ENCODE assay signal across 8 mouse cellular contexts in genomic region chr11:101552476-101553300, GRCm38 (mm10). TPM values are rescaled to one million over a fixed set of nuclear protein-coding genes. Genes with fewer than 3 reads are reported as not detected.
DNase-seq lines count a peak whose midpoint lies in the region; ATAC-seq lines count a peak whose summit lies in the region.

No protein-coding gene starts in this region.

- H3K36me3 ChIP-seq in hindbrain, embryonic 11.5 days (ENCODE audit: control insufficient read depth, insufficient read depth, low read length) = no peaks in the 10 kb centered on the region

- no peaks in the 10 kb centered on the region for H3K9me3 ChIP-seq in hindbrain, embryonic 11.5 days (ENCODE audit: control insufficient read depth, low read length)

- peak; percentile 96 for ATAC-seq in frontal cortex, adult (ENCODE audit: low TSS enrichment)
- ATAC-seq in hindbrain, embryonic 11.5 days (ENCODE audit: low FRiP score) = peak; percentile 99

- peak overlapping the region; percentile 63 for H3K4me3 ChIP-seq in hindbrain, embryonic 11.5 days (ENCODE audit: low read depth, low read length)

- H3K4me1 ChIP-seq in hindbrain, embryonic 11.5 days (replicated peaks; ENCODE audit: control insufficient read depth, insufficient read depth, low read length) = peaks cover 2% of the 10 kb centered on the region; the same call in 1 of the 2 replicates

- no peaks in the 10 kb centered on the region for H3K27me3 ChIP-seq in hindbrain, embryonic 11.5 days (ENCODE audit: control insufficient read depth, insufficient read depth, low read length)

- WGBS in hindbrain, embryonic 11.5 days = under 1% methylated on average over 37 of the region's 37 CpGs

- peak overlapping the region; percentile 91 for H3K27ac ChIP-seq in hindbrain, embryonic 11.5 days (ENCODE audit: low read depth, low read length)

- peak overlapping the region; percentile 76 for H3K9ac ChIP-seq in hindbrain, embryonic 11.5 days (ENCODE audit: low read depth, low read length)

- peak overlapping the region; percentile 41 for H3K4me2 ChIP-seq in hindbrain, embryonic 11.5 days (replicated peaks; ENCODE audit: low read depth, low read length)

- DNase-seq in Muller cell, postnatal 12 days (ENCODE audit: inconsistent ontology term) = peak; percentile 100
- DNase-seq in cerebellum, adult 9-10 months = peak; percentile 99
- DNase-seq in hindbrain, embryonic 11.5 days (ENCODE audit: low spot score) = peak; percentile 95
- DNase-seq in layer of hippocampus, postnatal 10 days (ENCODE audit: low spot score in 2 of 2) = peak; percentile 93 to 95
- peak; percentile 99 for DNase-seq in lung, postnatal 10 days
- DNase-seq in retina, embryonic 14.5 days (ENCODE audit: low spot score) = peak; percentile 98
- peak; percentile 84 to 98 for DNase-seq in urinary bladder, adult 18-20 months (ENCODE audit: low spot score in 2 of 2)

RNA-seq across cellular contexts. Expression of gene Nbr1, which starts 0.7 kb away (rescaled TPM):
- 83.0 and 93.1 TPM in 2 replicates for polyA plus RNA-seq in hindbrain, embryonic 11.5 days (2014; fragmentation: Nextera tagmentation; extraction: Ambion mirVana)
- total RNA-seq in layer of hippocampus, postnatal 10 days (2021) = 100 to 1,000 TPM; 161 to 165 TPM

RNA-seq across cellular contexts. Expression of gene Brca1, which starts 0.9 kb away (rescaled TPM):
- polyA plus RNA-seq in hindbrain, embryonic 11.5 days (2014; fragmentation: Nextera tagmentation; extraction: Ambion mirVana) = 19.7 and 20.2 TPM in 2 replicates
- 1 to 10 TPM; 2.7 to 3.3 TPM for total RNA-seq in layer of hippocampus, postnatal 10 days (2021)

RNA-seq across cellular contexts. Expression of gene Tmem106a, which starts 29.4 kb away (rescaled TPM):
- 3.4 and 3.5 TPM in 2 replicates for polyA plus RNA-seq in hindbrain, embryonic 11.5 days (2014; fragmentation: Nextera tagmentation; extraction: Ambion mirVana)
- 1 to 10 TPM; 2.7 to 3.6 TPM for total RNA-seq in layer of hippocampus, postnatal 10 days (2021)

RNA-seq across cellular contexts. Expression of gene Gm11634, which starts 46.4 kb away (rescaled TPM):
- not detected in 2 replicates for polyA plus RNA-seq in hindbrain, embryonic 11.5 days (2014; fragmentation: Nextera tagmentation; extraction: Ambion mirVana)
- not detected for total RNA-seq in layer of hippocampus, postnatal 10 days (2021)

Comparison
In these comparisons a context has a peak if more than half of its experiments do, and no peak if none do; other contexts are left out.
1. Peak in every context shown above with its lines: DNase-seq, ATAC-seq, H3K4me3 ChIP-seq and H3K27ac ChIP-seq.